Mouse (Mus musculus): Measurements from ENCODE around the gene Mb21d2.

Mb21d2 gene

DNA sequence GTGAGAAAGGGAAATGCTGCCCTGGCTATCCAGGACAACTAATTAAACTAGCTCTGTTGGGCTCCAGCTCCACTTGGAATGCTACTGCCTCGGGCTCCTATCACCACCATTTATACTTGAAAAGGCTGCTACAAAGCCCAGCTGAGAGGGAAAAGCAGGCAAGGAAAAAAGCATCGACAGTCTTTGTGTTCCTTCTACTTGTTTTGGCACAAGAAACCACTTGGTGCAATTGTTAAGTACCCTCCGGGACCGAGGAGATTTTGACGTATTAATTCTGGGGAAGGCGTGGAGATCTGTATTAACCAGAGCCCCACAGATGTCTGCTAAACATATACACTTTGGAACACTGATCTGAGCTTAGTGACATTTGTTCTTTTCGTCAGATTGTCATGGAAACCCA is 69.8 kb downstream of the Mb21d2 start:
- DNase-seq (ENCODE audit: low read depth) = no peak

DNA sequence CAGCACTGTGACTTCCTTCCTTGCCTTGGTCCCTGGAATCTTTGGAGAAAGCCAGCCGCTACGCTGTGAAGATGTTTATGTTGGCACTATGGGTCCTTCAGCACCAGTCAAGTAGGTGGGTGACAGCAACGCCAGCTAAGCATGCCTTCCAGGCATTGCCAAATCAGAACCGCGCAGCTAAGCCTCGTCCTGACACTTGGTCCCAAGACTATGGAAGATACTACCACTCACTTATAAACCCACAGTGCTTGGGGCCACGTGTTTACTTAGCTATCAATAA is 70.5 kb downstream of the Mb21d2 start:
- DNase-seq (ENCODE audit: low read depth) = no peak

DNA sequence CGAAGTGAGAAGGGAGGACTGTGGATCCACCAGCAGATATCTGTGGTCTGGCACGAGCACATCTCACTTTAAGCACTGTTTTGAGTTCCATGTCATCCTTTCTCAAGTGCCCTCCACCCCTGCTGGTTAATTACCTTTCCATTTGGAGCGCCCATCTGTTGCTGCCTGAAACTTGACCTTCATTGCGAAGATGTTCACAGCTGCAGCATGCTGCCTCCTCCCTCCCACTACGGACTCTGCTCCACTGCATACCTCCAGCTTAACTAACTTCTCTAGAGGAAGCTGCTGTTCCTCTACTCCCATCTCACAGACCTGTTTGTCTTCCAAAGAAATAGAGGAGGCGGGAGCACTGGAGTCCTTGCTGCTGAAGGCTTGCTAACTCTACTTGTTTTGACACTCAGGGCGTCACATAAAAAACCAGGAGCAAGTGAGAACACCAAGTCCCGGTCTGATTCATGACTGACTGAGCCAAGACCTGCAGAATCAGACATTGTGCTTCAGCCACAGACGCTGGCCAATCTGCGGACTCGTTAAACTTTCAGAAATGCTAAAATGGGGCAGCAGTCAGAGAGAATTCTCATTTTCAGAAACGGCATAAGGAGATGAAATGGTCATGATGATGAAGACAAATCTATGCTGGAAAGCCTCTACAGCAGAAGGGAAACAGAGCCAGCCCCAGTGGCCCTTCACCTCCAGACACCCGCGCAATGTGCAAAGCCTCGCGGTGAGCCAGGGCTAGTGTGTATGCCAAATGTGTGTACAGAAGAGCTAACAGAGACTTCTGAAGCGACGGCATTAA is 71.1 kb downstream of the Mb21d2 start:
- no peak for DNase-seq (ENCODE audit: low read depth)

DNA sequence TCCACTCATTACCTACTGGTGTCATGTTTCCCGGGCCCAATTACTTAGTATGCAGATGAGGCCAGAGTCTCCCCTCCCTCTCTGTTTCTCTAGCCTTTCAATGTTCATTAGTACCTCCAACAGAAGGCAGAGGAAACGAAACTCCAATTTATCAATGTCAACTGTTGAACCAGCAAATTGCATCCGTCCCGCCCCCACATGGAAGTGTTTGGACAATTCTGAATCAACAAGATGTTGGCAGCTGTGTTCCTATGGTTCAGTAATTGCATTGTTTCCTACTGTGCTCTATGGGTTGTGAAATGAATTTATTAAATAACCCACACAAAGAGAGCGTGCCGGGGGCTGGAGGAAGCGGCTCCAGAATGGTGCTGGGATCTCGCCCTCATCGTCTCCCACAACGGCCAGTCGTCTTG is 78.1 kb downstream of the Mb21d2 start:
- DNase-seq (ENCODE audit: low read depth) = no peak

DNA sequence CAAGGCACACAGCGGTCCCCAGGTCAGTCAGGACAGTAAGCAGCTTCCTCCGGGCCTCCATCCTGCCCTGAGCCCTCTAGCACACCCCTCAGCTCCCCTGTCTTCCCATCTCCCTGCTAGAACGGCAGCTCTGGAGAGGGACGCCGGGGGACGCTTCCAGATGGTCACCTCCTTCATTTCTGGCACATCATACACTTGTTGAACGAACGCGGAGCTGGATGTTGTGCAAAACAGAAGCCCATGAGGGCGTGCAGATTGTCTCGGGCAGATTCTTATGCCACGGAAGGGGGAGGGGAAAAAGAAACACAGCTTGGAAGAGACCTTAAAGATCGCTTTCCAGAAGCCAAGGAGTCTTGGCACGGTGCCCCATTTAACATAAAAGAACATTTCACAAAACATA is 78.6 kb downstream of the Mb21d2 start:
- DNase-seq (ENCODE audit: low read depth) = no peak

DNA sequence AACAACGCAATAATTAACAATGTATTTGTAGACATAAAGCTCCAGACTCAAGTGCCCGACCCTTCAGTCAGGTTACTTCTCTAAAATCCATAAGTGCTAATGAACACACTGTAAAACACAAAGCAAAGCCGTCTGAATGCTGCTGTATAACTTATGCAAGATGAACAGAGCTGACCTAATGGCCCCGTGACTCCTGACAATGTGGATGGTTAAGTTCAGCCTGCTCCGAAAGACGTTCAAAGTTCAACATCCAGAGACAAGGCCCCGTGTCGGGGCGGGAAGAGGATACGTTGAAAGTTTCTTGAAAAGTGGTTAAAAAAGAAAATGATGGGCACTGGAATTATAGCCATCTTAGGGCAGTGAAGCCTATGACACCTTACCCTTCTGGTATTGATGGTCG is 83.3 kb downstream of the Mb21d2 start:
- DNase-seq (ENCODE audit: low read depth) = no peak

DNA sequence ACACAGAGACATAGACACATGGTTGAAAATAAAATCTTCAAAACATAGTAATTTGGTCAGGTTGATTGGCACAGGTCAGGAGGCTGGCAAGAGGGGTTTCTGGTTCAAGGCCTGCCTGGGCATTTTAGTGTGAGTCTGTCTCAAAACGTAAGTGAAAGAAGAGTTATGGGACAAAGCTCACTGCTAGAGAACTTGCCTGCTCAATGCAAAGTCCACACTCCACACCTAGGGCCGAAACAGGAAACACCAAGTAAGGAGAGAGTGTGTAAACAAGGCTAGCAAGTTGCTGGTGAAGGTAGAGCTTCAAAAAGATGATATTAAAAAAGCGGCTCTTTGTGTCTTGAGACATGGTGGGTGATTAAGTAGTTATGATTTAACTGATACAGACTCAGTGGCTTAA is 84.1 kb downstream of the Mb21d2 start:
- no peak for DNase-seq (ENCODE audit: low read depth)

DNA sequence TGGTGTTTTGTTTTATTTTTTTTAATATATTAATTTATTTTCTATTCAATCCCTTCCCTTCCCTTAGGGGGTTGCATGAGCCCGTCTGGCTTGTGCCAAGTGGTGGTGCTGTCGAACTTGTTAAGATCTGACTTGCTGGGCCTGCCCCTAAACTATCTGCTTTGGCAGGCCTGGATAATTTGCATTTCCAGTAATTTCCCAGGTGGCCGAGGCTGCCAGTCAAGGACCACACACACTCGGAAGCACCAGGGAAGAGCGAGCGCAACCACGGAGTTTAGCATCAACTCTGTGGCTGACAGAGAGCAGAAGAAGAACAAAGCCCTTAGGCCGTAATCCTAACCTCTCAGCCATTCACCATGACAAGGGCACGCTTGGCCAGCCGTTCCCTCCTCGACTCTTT is 88.4 kb downstream of the Mb21d2 start:
- DNase-seq (ENCODE audit: low read depth) = no peak

DNA sequence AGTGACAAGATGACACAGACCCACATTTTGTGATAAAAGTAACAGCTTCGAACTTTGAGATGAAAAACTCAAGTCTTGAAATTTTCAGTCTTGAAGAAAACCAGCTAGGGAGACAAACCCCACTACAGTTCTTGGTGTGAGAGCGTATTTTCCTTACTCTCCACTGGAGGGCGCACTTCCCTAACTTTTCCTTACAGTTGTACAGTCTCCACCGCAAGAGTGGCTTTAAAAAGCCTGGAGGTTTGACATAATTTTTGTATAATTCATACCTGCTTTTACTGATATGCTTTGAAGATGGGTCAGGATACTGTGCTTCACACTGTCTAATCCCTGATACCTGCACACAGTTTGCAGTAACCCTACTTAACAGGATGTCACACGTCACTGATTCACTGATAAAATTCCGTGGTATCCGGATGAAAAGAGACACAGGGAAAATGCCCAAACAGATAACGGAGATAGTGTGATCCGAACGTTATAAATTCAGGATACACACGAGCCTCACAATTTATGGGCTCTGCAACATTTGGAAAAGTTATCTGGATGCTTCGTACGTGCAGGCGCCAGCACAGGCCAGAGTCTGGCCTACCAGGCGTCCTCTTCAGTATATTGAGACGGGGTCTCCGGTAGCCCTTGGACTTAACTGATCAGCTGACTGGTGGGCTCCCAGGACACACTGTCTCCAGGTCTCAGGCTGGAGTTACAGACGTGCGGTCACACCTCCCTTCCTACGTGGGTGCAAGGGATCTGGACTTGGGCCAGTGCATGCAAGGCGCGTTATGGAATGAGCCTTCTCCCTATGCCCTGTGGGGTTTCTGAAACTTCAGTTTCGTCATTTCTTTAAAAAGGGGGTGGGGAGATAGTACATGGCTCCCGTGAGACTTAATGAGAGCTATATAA is 89.1 kb downstream of the Mb21d2 start:
- DNase-seq (ENCODE audit: low read depth) = peak; percentile 62

DNA sequence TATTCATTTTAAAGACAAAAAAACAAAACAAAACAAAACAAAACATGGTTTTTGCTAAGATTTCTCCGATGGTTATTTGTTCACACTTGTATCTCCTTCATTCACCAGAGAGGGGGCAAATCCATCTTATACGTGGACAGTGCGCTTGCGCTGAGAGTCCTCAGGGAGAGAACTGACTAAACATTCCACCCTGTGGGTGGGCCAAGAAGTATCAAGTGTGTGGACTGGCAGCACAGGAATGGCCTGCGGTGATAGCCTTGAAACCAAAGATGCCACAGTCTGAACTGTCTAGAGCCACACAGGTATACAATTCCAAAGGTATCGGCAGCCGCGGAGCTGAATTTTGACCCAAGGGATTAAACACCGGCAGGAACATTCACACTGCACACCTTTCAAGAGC is 89.9 kb downstream of the Mb21d2 start:
- no peak for DNase-seq (ENCODE audit: low read depth)

DNA sequence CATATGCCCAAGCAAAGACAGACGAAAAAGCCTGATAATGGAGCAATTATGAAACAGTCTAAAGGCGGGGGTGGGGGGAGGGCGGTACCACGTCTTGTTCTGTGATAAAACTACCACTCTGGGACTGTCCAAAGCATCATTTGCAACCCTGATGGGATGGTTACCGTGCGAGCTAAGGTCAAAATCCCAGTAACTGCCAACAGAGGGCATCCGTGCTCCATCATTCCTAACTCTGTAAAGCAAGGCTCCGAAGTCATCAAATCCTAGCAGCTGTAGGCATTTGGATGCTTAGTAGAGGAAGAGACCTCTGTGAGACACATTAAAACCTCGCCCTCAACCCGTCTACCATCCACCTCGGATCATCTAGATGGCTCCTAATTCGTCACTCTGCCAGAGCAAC is 91.5 kb downstream of the Mb21d2 start:
- DNase-seq (ENCODE audit: low read depth) = peak; percentile 47

DNA sequence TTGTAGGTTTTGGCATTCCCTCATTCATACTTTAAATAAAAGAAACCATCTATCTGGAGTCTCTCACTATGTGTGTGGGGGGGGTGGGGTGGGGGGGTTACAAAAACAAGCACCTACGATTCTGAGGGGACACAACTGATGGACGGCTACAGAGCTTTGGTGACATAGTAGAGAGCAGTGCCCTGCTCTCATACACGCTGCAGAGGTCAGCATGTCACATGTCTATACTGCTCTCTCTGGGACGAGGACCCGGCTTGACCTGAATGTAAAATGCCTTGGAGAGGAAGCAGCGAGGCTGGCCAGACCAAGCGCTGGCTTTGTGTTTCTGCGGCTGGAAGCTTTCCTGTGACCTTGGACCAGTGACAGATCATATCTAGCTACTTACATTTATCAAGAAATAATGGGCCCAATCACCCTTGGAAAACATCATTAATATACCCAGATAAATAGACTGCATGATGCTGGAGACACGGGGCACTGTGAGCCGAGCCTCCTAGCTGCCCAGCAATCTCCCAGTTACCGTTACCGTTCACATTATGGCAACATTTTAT is 97.3 kb downstream of the Mb21d2 start:
- DNase-seq (ENCODE audit: low read depth) = no peak

DNA sequence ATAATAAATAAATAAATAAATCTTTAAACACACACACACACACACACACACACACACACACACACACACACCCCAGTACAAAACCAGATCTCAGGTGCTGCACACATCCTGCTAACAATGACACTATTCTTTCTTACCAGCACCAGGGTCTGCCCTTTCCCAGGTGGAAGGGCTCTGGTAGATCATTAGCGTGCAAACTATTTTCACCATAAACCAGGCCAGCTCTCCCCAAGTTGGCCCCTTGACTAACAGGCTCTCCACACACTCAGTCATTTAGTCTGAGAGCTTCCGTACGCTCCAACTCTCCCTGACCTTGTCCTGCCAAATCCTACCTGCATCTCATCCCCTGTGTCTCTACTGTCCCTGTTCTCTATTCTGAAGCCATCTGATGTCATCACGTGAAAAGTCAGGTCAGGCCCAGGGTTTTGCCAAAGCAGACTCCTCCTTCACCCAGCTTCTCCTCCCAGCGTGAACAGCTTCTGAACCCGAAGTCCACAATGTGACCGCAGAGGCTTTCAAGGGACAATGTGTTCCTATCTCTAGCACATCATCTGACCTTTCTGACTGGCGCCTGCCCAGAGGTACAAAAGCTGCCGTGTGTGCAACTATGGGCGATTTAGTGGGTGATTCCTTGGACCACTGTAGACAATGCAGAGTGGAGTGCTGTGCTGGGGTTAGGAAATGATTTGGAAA is 100.1 kb downstream of the Mb21d2 start:
- no peak for DNase-seq (ENCODE audit: low read depth)

DNA sequence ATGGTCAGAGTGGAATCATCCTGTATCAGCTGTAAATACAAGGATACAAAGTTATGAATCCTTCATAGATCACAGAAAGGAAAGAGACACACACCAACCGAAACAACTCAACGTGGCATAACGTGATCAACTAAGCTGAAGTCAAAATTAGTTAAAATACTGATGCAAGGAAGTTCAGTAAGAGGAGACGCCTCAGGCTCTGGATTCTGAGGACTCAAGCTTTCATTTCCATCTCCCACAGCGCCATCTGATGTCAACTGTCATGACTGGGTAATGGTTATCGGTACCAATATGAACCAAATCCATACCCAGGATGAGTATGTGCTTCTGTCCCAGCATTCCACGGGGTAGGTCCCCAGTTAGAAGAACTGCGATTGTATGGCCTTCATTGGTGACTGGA is 104.7 kb downstream of the Mb21d2 start:
- no peak for DNase-seq (ENCODE audit: low read depth)

DNA sequence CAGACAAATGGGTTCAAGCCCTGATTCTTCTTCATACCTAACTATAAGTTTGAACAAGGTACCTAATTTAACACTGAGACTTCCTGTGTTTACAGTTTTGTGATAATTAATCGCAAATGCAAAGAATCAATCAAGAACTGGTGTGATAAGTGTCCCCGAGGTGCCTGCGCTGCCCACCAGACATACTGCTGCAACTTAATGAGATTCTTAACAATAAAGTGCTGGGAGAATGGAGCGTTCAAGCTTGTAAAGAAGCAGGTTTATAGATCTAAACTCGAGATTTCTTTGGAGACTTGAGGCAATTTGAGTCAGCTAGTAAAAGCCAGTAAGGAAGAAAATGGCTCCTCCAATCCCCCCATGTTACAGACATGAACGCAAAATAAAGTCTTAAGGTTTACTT is 107.7 kb downstream of the Mb21d2 start:
- DNase-seq (ENCODE audit: low read depth) = no peak

DNA sequence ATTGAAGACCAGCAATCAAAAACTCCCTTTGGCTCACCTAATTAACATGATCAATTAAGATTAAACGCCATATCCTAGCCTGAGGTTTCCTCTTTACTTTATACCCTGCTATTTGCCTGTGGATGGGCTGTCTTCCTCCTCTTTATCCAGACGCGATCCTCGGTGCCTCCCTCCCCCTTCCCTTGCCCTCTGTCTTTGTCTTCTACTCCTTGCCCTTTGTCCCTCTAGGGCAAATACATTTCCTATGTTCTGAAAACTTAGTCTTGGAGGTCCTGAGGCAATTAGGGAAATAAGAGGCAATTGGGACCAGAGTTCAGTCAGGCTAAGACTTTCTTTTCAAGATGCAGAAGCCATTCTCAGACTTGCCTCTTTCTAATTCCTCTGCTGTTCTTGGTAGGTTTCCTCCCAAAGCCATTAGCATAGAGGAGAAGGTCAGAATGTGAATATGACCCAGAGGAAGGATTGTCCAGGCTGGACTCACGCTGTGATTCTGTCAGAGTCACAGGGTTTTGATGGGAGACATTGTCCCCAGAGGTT is 110.7 kb downstream of the Mb21d2 start:
- DNase-seq (ENCODE audit: low read depth) = no peak

DNA sequence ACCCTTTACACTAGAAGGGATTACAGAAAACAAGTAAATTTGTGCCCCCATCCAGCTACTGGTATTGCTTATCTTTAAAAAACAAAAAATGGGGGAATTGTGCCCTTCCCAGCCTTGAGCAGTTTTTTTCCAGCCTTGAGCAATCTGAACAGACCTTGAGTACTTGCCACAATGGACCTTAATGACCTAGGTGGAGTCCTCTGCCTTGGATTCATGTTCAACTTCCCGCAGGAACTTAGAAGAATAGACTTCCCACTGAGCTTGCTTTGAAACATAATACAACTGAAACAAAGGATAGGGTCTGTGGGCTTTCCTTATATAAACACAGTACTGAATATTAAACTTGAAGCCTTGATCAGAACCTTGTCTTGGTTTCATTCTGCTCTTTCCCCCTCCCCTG is 116.2 kb downstream of the Mb21d2 start:
- no peak for DNase-seq (ENCODE audit: low read depth)

DNA sequence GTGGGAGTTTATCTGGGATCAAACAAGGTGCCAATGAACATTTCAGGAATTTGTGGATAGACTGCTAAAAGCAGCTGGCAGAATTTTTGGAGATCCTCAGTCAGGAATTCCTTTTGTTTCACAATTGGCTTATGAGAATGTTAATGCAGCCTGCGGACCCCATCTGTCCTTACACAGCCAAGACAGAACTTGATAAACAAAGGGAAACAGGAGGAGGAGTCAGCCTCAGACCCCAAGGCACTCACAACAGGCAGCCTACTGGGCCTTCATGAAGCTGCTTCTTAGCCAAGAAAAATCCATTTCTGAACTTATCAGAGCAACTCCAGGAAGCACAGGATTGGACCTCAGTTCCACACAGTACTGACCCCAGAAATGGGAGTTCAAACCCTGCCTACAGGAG is 120.4 kb downstream of the Mb21d2 start:
- no peak for DNase-seq (ENCODE audit: low read depth)

DNA sequence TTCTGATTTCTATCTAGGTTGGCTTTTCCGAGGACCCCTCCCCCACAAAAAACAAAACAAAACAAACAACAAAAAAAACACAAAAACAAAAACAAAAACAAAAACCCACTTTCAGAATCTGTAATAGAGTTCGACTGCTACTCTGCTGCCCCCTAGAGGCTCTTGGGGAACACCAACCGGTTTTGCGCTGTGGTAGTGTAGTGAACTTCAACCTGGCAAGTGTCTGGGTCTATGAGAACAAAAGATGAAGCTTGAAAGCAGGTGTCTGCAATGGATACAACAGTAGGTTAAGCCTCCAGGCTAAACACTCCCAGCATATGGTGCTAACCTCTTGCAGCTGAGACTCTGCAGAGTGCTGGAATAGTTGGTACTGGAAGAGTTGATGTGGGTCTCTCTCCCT is 136.4 kb downstream of the Mb21d2 start:
- DNase-seq (ENCODE audit: low read depth) = peak; percentile 31

All from 416B (cell line).